Mouse (Mus musculus) subcutaneous adipose tissue, adult 2 months (tissue): ENCODE measurements around the gene Clpp. TPM values are rescaled to one million over a fixed set of nuclear protein-coding genes. Genes with fewer than 3 reads are reported as not detected.

Experiments
- polyA plus RNA-seq: library from polyadenylated mRNA; depleted of rRNA; stranded (reverse); fragments of >200 nt; gene quantifications from 2 replicates; pipeline ENCODE4 v1.2.3, GENCODE M21; 2012; ENCODE audit warnings: low replicate concordance; rRNA removed

The Clpp gene
- polyA plus RNA-seq: 192 and 198 TPM in 2 replicates

GRCm38 (mm10) chr17:56990115-56990746 lies at the start of gene Clpp:
Gene Clpp, plus strand, starts transcription at chr17:56990305.

GRCm38 (mm10) chr17:56982013-56982412 lies 8.1 kb upstream of the Clpp start, which contains the start of gene Acer1:
Gene Acer1, minus strand, starts transcription at chr17:56982126.

GRCm38 (mm10) chr17:56997029-56997667 lies 7.0 kb downstream of the Clpp start, which contains the start of gene Alkbh7:
Gene Alkbh7, plus strand, starts transcription at chr17:56997339.

GRCm38 (mm10) chr17:56999968-57000609 lies 10.0 kb downstream of the Clpp start, which contains the start of gene Pspn:
Gene Pspn, minus strand, starts transcription at chr17:57000018.

GRCm38 (mm10) chr17:57011236-57012141 lies 21.4 kb downstream of the Clpp start, which contains the start of the genes Gtf2f1 and Gm17949:
Gene Gtf2f1, minus strand, starts transcription at chr17:57011288.
Gene Gm17949, plus strand, starts transcription at chr17:57011469.

GRCm38 (mm10) chr17:57030931-57031660 lies 41.0 kb downstream of the Clpp start, which contains the start of gene Khsrp:
Gene Khsrp, minus strand, starts transcription at chr17:57031522.

GRCm38 (mm10) chr17:57041554-57041953 lies 51.4 kb downstream of the Clpp start, which contains the start of gene Slc25a41:
Gene Slc25a41, minus strand, starts transcription at chr17:57041654.

Other genes starting within 250 kb of the Clpp start
- 2.3 and 32.0 TPM in 2 replicates for gene Nrtn, start 232.8 kb upstream of the Clpp start, polyA plus RNA-seq
- gene Dus3l, start 225.5 kb upstream of the Clpp start, polyA plus RNA-seq: 49.9 and 90.2 TPM in 2 replicates
- 0.83 and 2.1 TPM in 2 replicates for gene Prr22, start 220.1 kb upstream of the Clpp start, polyA plus RNA-seq
- 13.1 and 38.2 TPM in 2 replicates for gene Rfx2, start 159.3 kb upstream of the Clpp start, polyA plus RNA-seq
- not detected in 2 replicates for gene Acsbg2, start 115.9 kb upstream of the Clpp start, polyA plus RNA-seq
- gene 1700061G19Rik, start 114.8 kb upstream of the Clpp start, polyA plus RNA-seq: 0.09 and 0.19 TPM in 2 replicates
- 39.4 and 72.8 TPM in 2 replicates for gene Mllt1, start 54.9 kb upstream of the Clpp start, polyA plus RNA-seq
- 0.09 TPM in 1 of 2 replicates, not detected in the other for gene Acer1, start 8.2 kb upstream of the Clpp start, polyA plus RNA-seq
- gene Alkbh7, start 7.0 kb downstream of the Clpp start, polyA plus RNA-seq: 27.3 and 34.3 TPM in 2 replicates
- not detected in 2 replicates for gene Pspn, start 9.7 kb downstream of the Clpp start, polyA plus RNA-seq
- 22.9 and 36.9 TPM in 2 replicates for gene Gtf2f1, start 21.0 kb downstream of the Clpp start, polyA plus RNA-seq
- gene Gm17949, start 21.2 kb downstream of the Clpp start, polyA plus RNA-seq: 0.19 TPM in 1 of 2 replicates, not detected in the other
- gene Khsrp, start 41.2 kb downstream of the Clpp start, polyA plus RNA-seq: 47.4 and 97.3 TPM in 2 replicates
- 0.45 TPM in 1 of 2 replicates, not detected in the other for gene Slc25a41, start 51.3 kb downstream of the Clpp start, polyA plus RNA-seq
- gene Crb3, start 68.8 kb downstream of the Clpp start, polyA plus RNA-seq: 0.86 and 20.5 TPM in 2 replicates
- 95.0 and 96.1 TPM in 2 replicates for gene Slc25a23, start 69.6 kb downstream of the Clpp start, polyA plus RNA-seq
- gene Dennd1c, start 88.2 kb downstream of the Clpp start, polyA plus RNA-seq: 10.5 and 12.6 TPM in 2 replicates
- gene Tubb4a, start 97.5 kb downstream of the Clpp start, polyA plus RNA-seq: 6.0 and 22.0 TPM in 2 replicates
- gene Tnfsf9, start 115.0 kb downstream of the Clpp start, polyA plus RNA-seq: 2.0 and 5.2 TPM in 2 replicates
- not detected in 2 replicates for gene Cd70, start 159.5 kb downstream of the Clpp start, polyA plus RNA-seq
- 0.43 and 1.8 TPM in 2 replicates for gene Tnfsf14, start 203.9 kb downstream of the Clpp start, polyA plus RNA-seq
- gene C3, start 237.8 kb downstream of the Clpp start, polyA plus RNA-seq: 481 and 636 TPM in 2 replicates